Mouse (Mus musculus) neural tube, embryonic 13.5 days (tissue): ENCODE results near the gene Bicral. TPM values are rescaled to one million over a fixed set of nuclear protein-coding genes. Genes with fewer than 3 reads are reported as not detected.

Experiments used
- ATAC-seq: fragments of 200-750 bp; cut with Nextera tagmentation; 2 replicates; pipeline ENCODE4 v1.8.0; 2017; ENCODE audit warnings: low read depth, mild to moderate bottlenecking, moderate TSS enrichment, moderate library complexity
- H3K27ac ChIP-seq: fragments of 300-500 bp; sonication (generic); replicated peaks from 2 replicates; pipeline ENCODE4 v1.5.1; 2015; ENCODE audit warnings: moderate library complexity, mild to moderate bottlenecking, inconsistent platforms
- H3K27me3 ChIP-seq: fragments of 300-500 bp; sonication (generic); 2 replicates; pipeline ENCODE4 v1.6.1; 2015; ENCODE audit warnings: mild to moderate bottlenecking, inconsistent platforms
- H3K36me3 ChIP-seq: fragments of 300-500 bp; sonication (generic); 2 replicates; pipeline ENCODE4 v1.6.1; 2015; ENCODE audit warnings: mild to moderate bottlenecking, inconsistent platforms
- H3K4me1 ChIP-seq: fragments of 300-500 bp; sonication (generic); replicated peaks from 2 replicates; pipeline ENCODE4 v1.6.1; 2015; ENCODE audit warnings: inconsistent platforms
- H3K4me2 ChIP-seq: fragments of 300-500 bp; sonication (generic); 2 replicates; pipeline ENCODE4 v1.6.1; 2015; ENCODE audit warnings: inconsistent platforms, mild to moderate bottlenecking, moderate library complexity
- H3K4me3 ChIP-seq: fragments of 300-500 bp; sonication (generic); 2 replicates; pipeline ENCODE4 v1.5.1; 2015; ENCODE audit warnings: mild to moderate bottlenecking, inconsistent platforms
- H3K9ac ChIP-seq: fragments of 300-500 bp; sonication (generic); 2 replicates; pipeline ENCODE4 v1.6.1; 2015; ENCODE audit warnings: moderate library complexity, mild to moderate bottlenecking, inconsistent platforms
- H3K9me3 ChIP-seq: fragments of 300-500 bp; sonication (generic); 2 replicates; pipeline ENCODE4 v1.6.1; 2016; ENCODE audit warnings: inconsistent platforms
- WGBS: fragments of 180-500 bp; shearing (Covaris S2); methylation state at CpG from one replicate; pipeline ENCODE4 v1.1.7; 2015; 5-methylcytosine and 5-hydroxymethylcytosine counted together
- polyA plus RNA-seq: library from polyadenylated mRNA; unstranded; fragments of >200 nt; fragmentation: Nextera tagmentation; extraction: Ambion mirVana; gene quantifications from 2 replicates; pipeline ENCODE4 v1.2.1, GENCODE M21; 2015

The Bicral gene
- polyA plus RNA-seq, 1 experiment from 2014 or later: 6.5 TPM

DNA sequence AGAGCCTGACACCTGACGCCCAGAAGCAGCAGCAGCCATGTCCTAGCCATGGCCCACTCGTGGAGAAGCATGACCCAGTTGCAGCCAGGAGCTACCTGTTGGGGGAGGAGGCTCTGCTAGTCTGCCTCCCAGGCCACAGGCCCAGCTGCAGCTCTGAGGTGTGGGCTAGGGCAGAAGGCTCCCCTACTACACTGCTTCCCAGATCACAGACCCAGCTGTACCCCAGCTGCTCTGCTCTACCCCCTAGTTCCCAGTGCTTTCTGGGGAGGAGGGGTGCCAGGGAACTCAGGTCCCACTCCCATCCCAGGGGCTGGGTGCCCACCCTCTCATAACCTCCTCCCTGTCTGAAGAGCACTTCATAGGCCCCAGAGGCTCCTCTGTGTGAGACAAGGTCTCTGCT lies 94.7 kb downstream of the Bicral start, which contains the start of gene Ptcra:
Ptcra (minus strand) TSS at position 169 of the 400 bp plus-strand sequence.
- 68% methylated on average over 2 of the region's 2 CpGs for WGBS

DNA sequence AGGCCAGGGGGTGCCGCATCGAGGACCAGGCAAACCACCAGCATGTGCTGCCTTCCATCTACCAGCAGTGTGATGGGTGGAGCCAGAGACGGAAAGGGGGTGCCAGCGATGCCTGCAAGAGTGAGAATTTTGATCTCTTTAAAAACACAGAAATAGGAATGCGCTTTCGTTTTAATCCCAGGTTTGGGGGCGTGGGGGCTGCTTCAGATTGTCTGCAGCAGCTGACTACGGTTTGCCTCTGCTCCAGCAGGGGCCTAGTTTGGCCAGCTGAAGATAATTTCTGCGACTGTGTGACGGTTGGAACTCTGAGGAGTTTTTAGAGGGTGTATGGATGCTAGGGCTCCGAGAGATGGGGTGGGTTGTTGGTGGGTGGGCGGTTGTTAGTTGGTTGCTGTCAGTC lies 99.5 kb downstream of the Bicral start:
- ATAC-seq: no peak
- WGBS: 84% methylated on average over 12 of the region's 12 CpGs
- Histone ChIP-seq H3K4me3 (no peak overlapping the region), H3K4me1 (no peaks in the 10 kb centered on the region), H3K9ac (no peak overlapping the region), H3K27ac (no peak overlapping the region), H3K9me3 (no peaks in the 10 kb centered on the region), H3K27me3 (no peaks in the 10 kb centered on the region), H3K36me3 (no peaks in the 10 kb centered on the region), H3K4me2 (no peak overlapping the region)

More for the DNA sequence above, 94.7 kb downstream of the Bicral start, which contains the start of gene Ptcra:
- no peaks in the 10 kb centered on the region for H3K9me3 ChIP-seq
- H3K27ac ChIP-seq: no peak within 1 kb of the TSS
- no peaks in the 10 kb centered on the region for H3K36me3 ChIP-seq
- H3K4me3 ChIP-seq: no peak within 1 kb of the TSS
- H3K4me1 ChIP-seq: no peaks in the 10 kb centered on the region
- no peaks in the 10 kb centered on the region for H3K27me3 ChIP-seq
- H3K4me2 ChIP-seq: no peak within 1 kb of the TSS
- no peak for ATAC-seq
- H3K9ac ChIP-seq: no peak within 1 kb of the TSS

DNA sequence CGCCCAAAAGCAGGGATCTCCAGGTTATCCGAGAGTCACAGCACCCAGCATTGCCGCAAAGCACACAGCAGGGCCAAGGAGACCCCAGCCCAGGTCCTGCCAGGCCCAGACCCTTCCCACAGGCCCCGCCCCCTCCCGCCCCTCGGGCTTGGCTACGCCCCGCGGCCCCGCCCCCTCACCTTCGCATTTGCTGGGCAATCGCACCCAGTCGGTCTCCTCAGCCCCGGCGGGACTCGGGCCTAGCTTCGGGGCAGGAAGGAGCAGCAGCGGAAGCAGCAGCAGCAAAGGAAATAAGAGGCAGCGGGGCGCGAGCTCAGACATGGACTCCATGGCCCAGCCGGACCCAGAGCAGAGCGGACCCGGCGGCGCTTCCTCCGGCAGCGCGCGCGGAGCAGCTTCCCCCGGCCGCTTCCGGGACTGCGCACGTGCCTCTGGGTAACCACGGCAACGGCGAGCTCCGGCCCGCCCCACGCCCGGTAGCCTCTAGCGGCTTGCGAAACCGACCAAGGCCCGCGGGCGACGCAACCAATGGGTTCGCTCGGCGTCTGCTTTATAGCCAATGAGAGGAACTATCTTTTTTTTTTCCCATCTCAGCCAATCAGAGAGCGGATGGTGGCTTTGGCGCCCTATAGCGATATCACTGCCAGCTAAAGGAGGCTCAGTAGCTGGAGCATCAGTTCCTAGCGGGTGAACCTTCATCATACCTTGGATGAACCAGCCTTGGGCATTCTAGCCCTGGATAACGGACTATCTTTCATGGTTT lies 106.3 kb downstream of the Bicral start, which contains the start of gene Cnpy3:
Cnpy3 (minus strand) TSS at position 421 of the 763 bp plus-strand sequence.
- Histone ChIP-seq H3K9ac (peak within 1 kb of the TSS; percentile 85), H3K9me3 (no peaks in the 10 kb centered on the region), H3K36me3 (peaks cover 6% of the 10 kb centered on the region), H3K27me3 (no peaks in the 10 kb centered on the region), H3K27ac (peak within 1 kb of the TSS; percentile 91), H3K4me1 (peaks cover 27% of the 10 kb centered on the region), H3K4me3 (peak within 1 kb of the TSS; percentile 76), H3K4me2 (peak within 1 kb of the TSS; percentile 82)
- ATAC-seq: peak; percentile 99
- under 1% methylated on average over 58 of the region's 58 CpGs for WGBS

DNA sequence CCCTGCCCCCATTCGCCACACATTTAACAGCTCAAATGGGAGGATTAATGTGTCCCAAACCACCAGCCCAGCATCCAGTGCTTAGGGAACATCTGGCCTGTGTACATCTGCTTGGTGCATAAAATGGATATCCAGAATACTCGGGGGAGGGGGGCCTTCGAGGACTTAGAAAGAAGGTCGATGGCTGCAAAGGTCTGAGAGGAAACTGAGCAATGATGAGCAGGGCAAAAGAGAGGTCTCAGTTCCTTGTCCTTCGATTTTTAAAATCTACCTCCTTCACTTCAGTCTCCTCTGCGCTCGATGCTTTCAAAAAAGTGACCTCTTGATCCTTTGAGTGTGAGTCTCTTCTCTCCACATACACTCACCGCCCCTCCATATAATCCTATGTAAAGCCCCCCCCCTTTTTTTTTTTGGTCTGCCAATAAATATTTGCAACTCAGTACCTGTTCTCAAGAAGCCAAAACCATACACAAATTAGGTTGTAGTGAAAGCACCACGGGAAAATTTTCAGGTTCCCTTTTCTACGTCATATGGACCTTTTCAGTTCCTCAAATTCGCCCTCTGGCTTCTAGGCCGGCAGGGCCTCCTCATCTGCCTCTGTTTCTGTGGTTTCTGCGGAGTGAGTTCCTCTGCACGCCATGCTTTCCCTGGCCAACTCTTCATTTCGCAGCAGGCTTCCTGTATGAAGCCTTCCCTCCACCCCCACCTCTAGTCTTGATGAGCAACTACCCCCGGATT lies 107.1 kb downstream of the Bicral start:
- no peaks in the 10 kb centered on the region for H3K9me3 ChIP-seq
- H3K4me3 ChIP-seq: peak overlapping the region; percentile 76
- peak overlapping the region; percentile 82 for H3K4me2 ChIP-seq
- H3K9ac ChIP-seq: peak overlapping the region; percentile 85
- no peak for ATAC-seq
- peaks cover 14% of the 10 kb centered on the region for H3K36me3 ChIP-seq
- H3K27me3 ChIP-seq: no peaks in the 10 kb centered on the region
- 24% methylated on average over 16 of the region's 16 CpGs for WGBS
- peaks cover 27% of the 10 kb centered on the region for H3K4me1 ChIP-seq
- H3K27ac ChIP-seq: peak overlapping the region; percentile 91

DNA sequence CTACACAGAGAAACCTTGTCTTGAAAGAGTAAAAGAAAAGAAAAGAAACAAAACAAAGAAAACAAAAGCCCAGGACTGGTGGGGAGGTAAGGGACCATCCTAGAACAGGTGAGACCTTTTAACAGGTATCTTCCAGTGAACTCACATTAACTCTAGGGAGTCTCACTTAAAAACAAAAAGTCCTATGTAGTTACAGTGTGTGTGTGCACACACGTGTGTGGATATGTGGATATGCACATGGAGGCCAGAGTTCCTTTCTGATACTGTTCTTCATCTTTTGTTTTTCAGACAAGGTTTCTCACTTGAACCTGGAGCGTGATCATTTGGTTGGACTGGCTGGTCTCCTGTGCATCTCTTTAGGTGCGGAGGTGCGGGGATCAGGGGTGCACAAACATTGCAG lies 107.7 kb downstream of the Bicral start:
- no peaks in the 10 kb centered on the region for H3K27me3 ChIP-seq
- peak overlapping the region; percentile 91 for H3K27ac ChIP-seq
- H3K9ac ChIP-seq: peak overlapping the region; percentile 85
- peaks cover 27% of the 10 kb centered on the region for H3K4me1 ChIP-seq
- H3K4me2 ChIP-seq: peak overlapping the region; percentile 82
- WGBS: 80% methylated on average over 4 of the region's 4 CpGs
- H3K9me3 ChIP-seq: no peaks in the 10 kb centered on the region
- no peak for ATAC-seq
- H3K36me3 ChIP-seq: peaks cover 20% of the 10 kb centered on the region
- peak overlapping the region; percentile 76 for H3K4me3 ChIP-seq

DNA sequence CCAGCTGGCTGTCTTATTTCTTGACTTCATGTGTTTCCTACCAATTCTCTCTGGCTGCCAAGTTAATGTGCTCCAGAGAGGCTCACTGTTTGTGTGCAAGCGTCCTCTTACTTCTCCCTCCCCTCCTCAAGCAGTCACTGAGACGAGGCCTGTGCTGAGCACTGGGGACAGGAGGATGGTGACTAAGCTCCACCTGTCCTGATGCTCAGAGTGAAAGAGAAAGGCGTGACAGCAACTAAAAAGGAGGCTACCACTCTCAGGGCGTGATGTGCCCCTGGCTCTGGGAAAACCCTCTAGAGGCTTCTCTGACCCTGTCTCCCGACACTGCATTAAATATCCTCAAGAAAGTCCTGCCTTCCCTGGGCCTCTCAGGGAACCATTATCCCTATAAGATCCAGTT lies 109.0 kb downstream of the Bicral start:
- Histone ChIP-seq H3K4me2 (no peak overlapping the region), H3K27me3 (no peaks in the 10 kb centered on the region), H3K9ac (no peak overlapping the region), H3K27ac (no peak overlapping the region), H3K36me3 (peaks cover 30% of the 10 kb centered on the region), H3K4me1 (peaks cover 27% of the 10 kb centered on the region), H3K9me3 (no peaks in the 10 kb centered on the region), H3K4me3 (no peak overlapping the region)
- no peak for ATAC-seq
- WGBS: 86% methylated on average over 5 of the region's 5 CpGs

Other genes starting within 250 kb of the Bicral start
- 38.7 and 41.3 TPM in 2 replicates for gene Ptk7, start 229.0 kb downstream of the Bicral start, polyA plus RNA-seq
- 41.8 and 45.3 TPM in 2 replicates for gene Klc4, start 212.5 kb downstream of the Bicral start, polyA plus RNA-seq
- 63.2 and 70.1 TPM in 2 replicates for gene Mrpl2, start 212.3 kb downstream of the Bicral start, polyA plus RNA-seq
- gene Cul7, start 208.1 kb downstream of the Bicral start, polyA plus RNA-seq: 40.0 and 41.7 TPM in 2 replicates
- gene Rrp36, start 184.1 kb downstream of the Bicral start, polyA plus RNA-seq: 47.7 and 53.5 TPM in 2 replicates
- 233 and 260 TPM in 2 replicates for gene Mea1, start 179.7 kb downstream of the Bicral start, polyA plus RNA-seq
- gene Klhdc3, start 177.6 kb downstream of the Bicral start, polyA plus RNA-seq: 154 and 155 TPM in 2 replicates
- 78.7 and 81.6 TPM in 2 replicates for gene Ppp2r5d, start 153.4 kb downstream of the Bicral start, polyA plus RNA-seq
- 23.2 and 24.8 TPM in 2 replicates for gene Pex6, start 147.0 kb downstream of the Bicral start, polyA plus RNA-seq
- 1.1 and 1.8 TPM in 2 replicates for gene Gnmt, start 129.3 kb downstream of the Bicral start, polyA plus RNA-seq
- gene Cnpy3, start 106.3 kb downstream of the Bicral start, polyA plus RNA-seq: 60.9 and 63.4 TPM in 2 replicates
- 0.39 TPM in 1 of 2 replicates, not detected in the other for gene Ptcra, start 94.8 kb downstream of the Bicral start, polyA plus RNA-seq
- gene 2310039H08Rik, start 85.8 kb downstream of the Bicral start, polyA plus RNA-seq: 47.3 and 56.2 TPM in 2 replicates
- gene Rpl7l1, start 75.8 kb downstream of the Bicral start, polyA plus RNA-seq: 93.4 and 108 TPM in 2 replicates
- 70.7 and 75.4 TPM in 2 replicates for gene Tbcc, start 32.2 kb upstream of the Bicral start, polyA plus RNA-seq
- not detected in 2 replicates for gene Prph2, start 52.0 kb upstream of the Bicral start, polyA plus RNA-seq
- 15.5 and 17.8 TPM in 2 replicates for gene Ubr2, start 152.1 kb upstream of the Bicral start, polyA plus RNA-seq